Mouse (Mus musculus) cerebellum, adult 2 months (tissue): ENCODE measurements at regions not wholly inside any gene's neighbourhood (a gene's known extent, or its start where the extent isn't known, plus 50 kb on each side); places are given as distances from the start of the nearest gene placed in this dataset.

Experiments
- CTCF ChIP-seq: fragments of 200-500 bp; IDR thresholded peaks from 2 replicates; pipeline ENCODE4 v1.5.1; 2011; ENCODE audit warnings: low read depth, mild to moderate bottlenecking, control low read depth, low read length, moderate library complexity, borderline replicate concordance; ENCODE audit not compliant: insufficient read depth
- POLR2A ChIP-seq: fragments of 200-500 bp; IDR thresholded peaks from 2 replicates; pipeline ENCODE4 v1.6.1; 2011; ENCODE audit warnings: low read length, control low read depth, borderline replicate concordance; ENCODE audit not compliant: insufficient read depth

GRCm38 (mm10) chr16:5811654-5811992 is 73.5 kb upstream of the Rbfox1 start:
- TF ChIP-seq CTCF (no peak), POLR2A (no peak)
